In the genomic region with DNA sequence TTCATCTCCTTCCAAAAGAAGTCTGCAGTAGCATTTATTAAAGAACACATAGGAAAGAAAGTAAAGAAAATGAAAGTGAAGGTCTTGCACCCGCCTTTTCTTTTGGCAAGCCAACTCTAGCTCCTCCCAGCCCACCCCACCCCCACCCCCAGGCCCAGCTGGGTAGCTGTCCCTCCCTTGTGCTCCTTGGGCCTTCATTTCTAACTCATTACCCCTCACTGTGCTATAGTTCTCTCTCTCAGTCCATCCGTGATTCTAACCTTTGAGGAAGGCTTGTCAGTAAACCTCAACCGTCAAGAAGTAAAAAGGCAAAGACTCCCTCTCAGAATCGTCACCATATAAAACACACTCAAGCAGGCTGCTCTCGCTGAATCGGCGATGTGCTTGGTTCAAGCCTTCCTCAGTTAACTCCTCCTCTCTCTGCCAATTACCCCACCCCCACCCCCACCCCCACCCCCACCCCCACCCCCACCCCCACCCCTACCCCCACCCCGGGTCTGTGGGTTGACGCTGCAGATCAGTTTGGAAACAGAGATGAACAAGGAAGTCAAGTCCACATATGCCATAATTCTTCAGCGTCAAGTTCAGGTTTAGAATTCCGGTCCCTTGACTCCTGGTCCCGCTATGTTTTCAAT, we compare ENCODE assay signal across 9 mouse cellular contexts. TPM values are rescaled to one million over a fixed set of nuclear protein-coding genes. Genes with fewer than 3 reads are reported as not detected.
DNase-seq lines count a peak whose midpoint lies in the region; ATAC-seq and TF ChIP-seq lines count a peak whose summit lies in the region.
"Had no signal": no experiment of that assay in that cellular context is flagged by ENCODE, and none has a peak within 500 bp of the region (broad histone marks: within the 10 kb centered on the region; RNA-seq: fewer than 3 reads in every experiment).

No protein-coding gene starts in this region.

- no peak overlapping the region for H3K27ac ChIP-seq in kidney, embryonic 16.5 days (ENCODE audit: low read length)
- peak overlapping the region; percentile 60; the same call in 1 of the 2 replicates for H3K27ac ChIP-seq in hindbrain, postnatal 0 days
- no peak overlapping the region for H3K27ac ChIP-seq in midbrain, postnatal 0 days (ENCODE audit: low read depth, low read length)

- 15% methylated on average over 12 of the region's 12 CpGs for WGBS in kidney, embryonic 16.5 days
- WGBS in hindbrain, postnatal 0 days, result 8% methylated on average over 10 of the region's 12 CpGs
- WGBS in midbrain, postnatal 0 days, result 12% methylated on average over 12 of the region's 12 CpGs

- no peak overlapping the region for H3K9ac ChIP-seq in kidney, embryonic 16.5 days (replicated peaks; ENCODE audit: low read length)
- no peak overlapping the region for H3K9ac ChIP-seq in hindbrain, postnatal 0 days (replicated peaks; ENCODE audit: low read length)
- H3K9ac ChIP-seq in midbrain, postnatal 0 days (replicated peaks; ENCODE audit: low read length, poor library complexity, severe bottlenecking), result no peak overlapping the region

- TF ChIP-seq POLR2A in brain, embryonic 14.5 days (IDR thresholded peaks at IDR 0.05; ENCODE audit: borderline replicate concordance, extremely low read depth, insufficient read depth, insufficient read length, poor library complexity, severe bottlenecking), result no peak

- H3K4me2 ChIP-seq in kidney, embryonic 16.5 days (replicated peaks; ENCODE audit: low read depth, low read length), result peak overlapping the region; percentile 42
- peak overlapping the region; percentile 47 for H3K4me2 ChIP-seq in hindbrain, postnatal 0 days (ENCODE audit: low read depth, low read length)
- no peak overlapping the region for H3K4me2 ChIP-seq in midbrain, postnatal 0 days (ENCODE audit: low read depth, low read length, poor library complexity, severe bottlenecking)

- TF ChIP-seq CTCF in brain, embryonic 14.5 days (IDR thresholded peaks at IDR 0.05; ENCODE audit: borderline replicate concordance, extremely low read depth, insufficient read depth, insufficient read length), result no peak
- TF ChIP-seq CTCF in hindbrain, postnatal 0 days (IDR thresholded peaks at IDR 0.05; ENCODE audit: low read depth), result no peak
- TF ChIP-seq CTCF in midbrain, postnatal 0 days (IDR thresholded peaks at IDR 0.05), result no peak

- H3K4me3 ChIP-seq in kidney, embryonic 16.5 days (ENCODE audit: low read length), result peak overlapping the region; percentile 21
- 0 out of 2 replicates have a peak overlapping the region, but pooled peaks have one; percentile 11 for H3K4me3 ChIP-seq in hindbrain, postnatal 0 days (ENCODE audit: low read length)
- no peak overlapping the region for H3K4me3 ChIP-seq in midbrain, postnatal 0 days (ENCODE audit: low read depth, low read length)

- DNase-seq in kidney, postnatal 10 days, result no peak
- DNase-seq in brain, embryonic 14.5 days (ENCODE audit: low read depth), result peak; percentile 45
- no peak for DNase-seq in hindbrain, postnatal 0 days (ENCODE audit: low spot score)
- no peak for DNase-seq in midbrain, postnatal 0 days (ENCODE audit: low spot score)
- DNase-seq in left cerebral cortex, adult 8-10 months (ENCODE audit: low spot score in 2 of 2), result no peak
- no peak for DNase-seq in kidney, adult 8-10 months
- DNase-seq in cerebellum, adult 9-10 months, result no peak
- DNase-seq: gastrocnemius, postnatal 14 days had no signal

- no peaks in the 10 kb centered on the region for H3K9me3 ChIP-seq in kidney, embryonic 16.5 days (ENCODE audit: low read length)
- H3K9me3 ChIP-seq in hindbrain, postnatal 0 days (ENCODE audit: low read length), result no peaks in the 10 kb centered on the region
- H3K9me3 ChIP-seq in midbrain, postnatal 0 days (ENCODE audit: low read length), result no peaks in the 10 kb centered on the region

- no peaks in the 10 kb centered on the region for H3K27me3 ChIP-seq in kidney, embryonic 16.5 days (ENCODE audit: insufficient read depth, low read length)
- no peaks in the 10 kb centered on the region for H3K27me3 ChIP-seq in hindbrain, postnatal 0 days (ENCODE audit: insufficient read depth, low read length)
- no peaks in the 10 kb centered on the region for H3K27me3 ChIP-seq in midbrain, postnatal 0 days (ENCODE audit: insufficient read depth, low read length)

- ATAC-seq in kidney, embryonic 16.5 days (ENCODE audit: low FRiP score, low TSS enrichment), result 0 out of 2 replicates have a peak, but pooled peaks have one; percentile 63
- ATAC-seq in hindbrain, postnatal 0 days, result peak; percentile 65
- ATAC-seq in midbrain, postnatal 0 days (ENCODE audit: low FRiP score), result 0 out of 2 replicates have a peak, but pooled peaks have one; percentile 20

- H3K36me3 ChIP-seq in kidney, embryonic 16.5 days (ENCODE audit: insufficient read depth, low read length), result no peaks in the 10 kb centered on the region
- no peaks in the 10 kb centered on the region for H3K36me3 ChIP-seq in hindbrain, postnatal 0 days (ENCODE audit: insufficient read depth, low read length)
- H3K36me3 ChIP-seq in midbrain, postnatal 0 days (ENCODE audit: insufficient read depth, low read length), result no peaks in the 10 kb centered on the region

- H3K4me1 ChIP-seq in kidney, embryonic 16.5 days (ENCODE audit: insufficient read depth, low read length), result peaks cover 8% of the 10 kb centered on the region; the same call in 1 of the 2 replicates
- H3K4me1 ChIP-seq in hindbrain, postnatal 0 days (ENCODE audit: insufficient read depth, low read length), result no peaks in the 10 kb centered on the region; the same call in 1 of the 2 replicates
- H3K4me1 ChIP-seq in midbrain, postnatal 0 days (ENCODE audit: insufficient read depth, low read length), result no peaks in the 10 kb centered on the region

RNA-seq across cellular contexts. Expression of a gene that starts 5.9 kb away (rescaled TPM):
- polyA plus RNA-seq in kidney, embryonic 16.5 days (2015; fragmentation: Nextera tagmentation; extraction: Ambion mirVana), result 14.6 and 18.0 TPM in 2 replicates
- polyA plus RNA-seq in brain, embryonic 14.5 days (2012; rRNA removed), result 69.7 and 101 TPM in 2 replicates
- 320 and 325 TPM in 2 replicates for total RNA-seq in hindbrain, postnatal 0 days (2014; rRNA removed)
- 288 and 331 TPM in 2 replicates for polyA plus RNA-seq in hindbrain, postnatal 0 days (2015; fragmentation: Nextera tagmentation; extraction: Ambion mirVana)
- total RNA-seq in midbrain, postnatal 0 days (2014; rRNA removed), result 166 and 195 TPM in 2 replicates
- polyA plus RNA-seq in midbrain, postnatal 0 days (2015; fragmentation: Nextera tagmentation; extraction: Ambion mirVana), result 145 and 147 TPM in 2 replicates
- total RNA-seq in left cerebral cortex, adult 8-10 months (2022), result 100 to 1,000 TPM; 285 to 336 (median 314) TPM
